Mouse (Mus musculus) urinary bladder, postnatal 36 days (tissue): ENCODE data around the gene Stard7.
"Not testable (repeated sequence)": the region's sequence is repeated elsewhere in the genome, so short reads cannot be mapped to it uniquely, and the experiment has no call there.

Source experiments
- DNase-seq, 2 experiments: peaks; one replicate each; pipeline ENCODE4 v3.0.0; 2022; ENCODE audit warnings: low spot score in 2 of 2, mixed read lengths in 1 of 2

Stard7 gene

DNA sequence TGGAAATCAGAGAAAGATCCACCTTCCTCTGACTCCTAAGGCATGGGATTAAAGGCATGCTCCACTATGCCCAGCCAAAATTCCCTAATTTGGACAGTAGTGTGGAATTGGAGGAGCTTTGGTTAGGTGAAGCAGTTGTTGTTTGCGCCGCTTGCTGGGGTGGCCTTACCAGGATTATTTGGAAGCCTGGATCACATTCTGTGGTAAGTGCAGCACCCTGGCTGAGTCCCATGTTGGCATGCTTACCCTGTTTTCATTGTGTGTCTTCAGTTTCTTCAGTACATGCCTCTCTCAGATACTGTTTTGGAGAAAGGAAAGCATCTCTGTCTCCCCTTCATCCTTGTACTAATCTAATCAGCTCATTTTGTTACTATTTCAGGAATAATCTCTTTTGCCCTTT lies 4.6 kb downstream of the Stard7 start:
- no peak for DNase-seq

- DNase-seq, result no peak
Observed at GRCm38 (mm10) chr2:127275551-127276320, 5.7 kb downstream of the Stard7 start.

GRCm38 (mm10) chr2:127278162-127278561 lies 8.1 kb downstream of the Stard7 start:
- no peak for DNase-seq

GRCm38 (mm10) chr2:127292250-127292649 lies 22.2 kb downstream of the Stard7 start:
- no peak for DNase-seq

GRCm38 (mm10) chr2:127297001-127297805 lies 27.2 kb downstream of the Stard7 start:
- peak in 1 of 2 experiments; percentile 6 for DNase-seq

- DNase-seq, result no peak
Observed at GRCm38 (mm10) chr2:127298056-127298455, 28.0 kb downstream of the Stard7 start.

DNA sequence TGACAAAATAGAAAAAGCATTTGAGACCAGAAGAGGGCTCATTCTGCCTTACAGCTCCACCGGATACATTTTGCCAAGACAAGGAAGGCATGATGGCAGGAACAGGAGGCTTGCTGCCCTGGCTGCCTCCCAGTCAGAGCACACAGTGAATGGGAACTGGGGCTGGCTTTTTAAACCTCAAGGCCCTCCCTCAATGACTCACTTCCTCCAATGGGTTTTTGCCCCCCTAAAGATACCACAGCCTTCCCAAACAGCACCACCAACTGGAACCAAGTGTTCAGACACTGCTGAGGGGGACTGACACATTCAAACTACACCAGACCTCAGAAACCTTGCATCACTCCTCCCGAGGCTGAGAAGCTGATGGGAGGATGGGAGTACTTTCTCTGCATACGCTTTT lies 30.7 kb downstream of the Stard7 start:
- DNase-seq, result no peak

- DNase-seq, result no peak
Observed at GRCm38 (mm10) chr2:127301883-127302282, 31.9 kb downstream of the Stard7 start.

- not testable (repeated sequence) for DNase-seq
Observed at GRCm38 (mm10) chr2:127304192-127304591, 34.2 kb downstream of the Stard7 start.

DNA sequence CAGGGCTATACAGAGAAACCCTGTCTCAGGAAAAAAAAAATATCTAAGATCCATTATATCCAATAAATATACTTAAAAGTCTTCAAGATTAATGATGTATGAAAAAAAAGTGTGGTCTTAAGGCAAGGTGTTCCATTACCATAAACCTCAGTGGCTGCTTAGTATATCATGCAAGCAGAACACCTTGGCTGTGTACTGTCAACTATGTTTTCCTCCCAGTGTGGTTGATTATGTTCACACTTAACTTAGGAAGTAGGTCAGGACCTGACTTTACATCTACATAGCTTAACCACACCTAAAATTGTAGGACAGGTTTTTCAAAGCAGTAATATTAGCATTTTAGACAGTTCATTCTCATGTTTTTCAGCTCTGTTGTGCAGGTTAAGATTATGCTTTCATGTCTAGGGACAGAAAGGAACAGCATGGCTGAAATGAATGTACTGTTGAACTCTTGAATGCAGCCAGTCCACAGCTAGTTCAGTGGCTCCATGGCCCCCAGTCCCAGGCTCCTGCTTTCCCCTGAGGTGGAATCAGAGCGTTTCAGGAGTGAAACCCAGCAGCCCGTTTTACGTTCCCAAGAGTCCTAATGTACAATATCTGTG lies 34.7 kb downstream of the Stard7 start:
- DNase-seq, result no peak

DNA sequence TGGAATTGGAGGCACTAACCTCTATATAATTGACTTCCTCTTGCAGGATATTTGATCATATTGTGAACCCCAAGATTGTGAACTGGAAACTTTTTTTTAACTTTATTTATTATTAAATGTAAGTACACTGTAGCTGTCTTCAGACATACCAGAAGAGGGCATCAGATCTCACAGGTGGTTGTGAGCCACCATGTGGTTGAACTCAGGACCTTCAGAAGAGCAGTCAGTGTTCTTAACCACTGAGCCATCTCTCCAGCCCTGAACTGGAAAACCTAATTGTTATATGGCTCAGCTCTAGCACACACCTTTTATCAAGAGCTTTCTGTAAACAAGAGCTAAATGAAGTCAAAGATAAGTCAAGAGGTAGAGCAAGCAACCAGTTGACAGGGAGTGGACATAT lies 36.1 kb downstream of the Stard7 start:
- no peak for DNase-seq

- DNase-seq, result no peak
Observed at GRCm38 (mm10) chr2:127307179-127307578, 37.2 kb downstream of the Stard7 start.

GRCm38 (mm10) chr2:127308660-127309059 lies 38.6 kb downstream of the Stard7 start:
- DNase-seq, result no peak

GRCm38 (mm10) chr2:127310246-127310645 lies 40.2 kb downstream of the Stard7 start:
- DNase-seq, result no peak

- no peak for DNase-seq
Observed at GRCm38 (mm10) chr2:127310685-127311084, 40.7 kb downstream of the Stard7 start.

GRCm38 (mm10) chr2:127311193-127311592 lies 41.2 kb downstream of the Stard7 start:
- DNase-seq, result no peak

GRCm38 (mm10) chr2:127312801-127313200 lies 42.8 kb downstream of the Stard7 start:
- no peak for DNase-seq

- DNase-seq, result no peak
Observed at GRCm38 (mm10) chr2:127313878-127314277, 43.9 kb downstream of the Stard7 start.

GRCm38 (mm10) chr2:127314467-127315154 lies 44.6 kb downstream of the Stard7 start:
- no peak for DNase-seq

DNA sequence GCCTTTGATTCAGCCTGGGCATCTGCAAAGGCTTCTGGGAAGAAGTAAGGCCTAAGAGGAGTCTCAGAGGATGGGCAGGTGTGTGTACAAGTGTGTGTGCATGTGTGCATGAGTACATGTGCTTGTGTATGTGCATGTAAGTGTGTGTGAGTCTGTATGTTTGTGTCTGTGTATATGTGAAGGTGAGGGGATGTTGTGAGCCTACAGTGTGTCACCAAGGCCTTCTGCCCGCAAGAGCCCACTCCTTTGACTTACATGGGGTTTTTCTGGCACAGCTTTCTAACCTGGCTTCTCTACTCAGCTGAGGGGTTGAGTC lies 45.1 kb downstream of the Stard7 start:
- DNase-seq, result no peak

GRCm38 (mm10) chr2:127316431-127316830 lies 46.4 kb downstream of the Stard7 start:
- no peak for DNase-seq

- no peak for DNase-seq
Observed at GRCm38 (mm10) chr2:127318136-127318535, 48.1 kb downstream of the Stard7 start.
